Mouse (Mus musculus) bone marrow macrophage, adult 2 months (primary cell): ENCODE measurements around the gene Ppfia4.

Source experiments
- CTCF ChIP-seq: IDR thresholded peaks from 2 replicates; pipeline ENCODE4 v1.5.1; 2012; ENCODE audit warnings: low read depth, mild to moderate bottlenecking, low read length, moderate library complexity
- POLR2A ChIP-seq: IDR thresholded peaks from 2 replicates; pipeline ENCODE4 v1.6.1; 2012; ENCODE audit warnings: mild to moderate bottlenecking, low read depth, low read length, borderline replicate concordance

DNA sequence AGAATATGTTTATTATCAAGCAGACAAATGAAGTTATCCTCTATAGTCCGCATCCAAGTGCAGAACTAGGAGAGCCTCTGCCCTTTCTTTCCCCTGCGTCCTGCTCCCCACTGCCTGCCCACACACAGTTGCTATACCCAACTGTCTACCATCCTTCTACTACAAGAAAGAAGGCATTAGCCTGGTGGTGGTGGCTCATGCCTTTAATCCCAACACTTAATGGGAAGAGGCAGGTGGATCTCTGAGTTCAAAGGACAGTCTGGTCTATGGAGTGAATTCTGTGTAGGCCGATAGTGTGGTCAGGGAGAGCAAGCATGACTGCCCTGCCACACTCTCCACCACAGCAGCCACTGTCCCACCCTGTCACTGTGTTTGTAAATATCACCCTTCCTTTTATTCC is 22.0 kb downstream of the Ppfia4 start:
- TF ChIP-seq CTCF (no peak), POLR2A (no peak)
